Mouse (Mus musculus) lung, postnatal 0 days (tissue): ENCODE data around the gene Olfr92. TPM values are rescaled to one million over a fixed set of nuclear protein-coding genes. Genes with fewer than 3 reads are reported as not detected.

ENCODE experiments used
- ATAC-seq: fragments of 200-750 bp; cut with Nextera tagmentation; 2 replicates; pipeline ENCODE4 v1.8.0; 2017; ENCODE audit warnings: moderate library complexity
- DNase-seq: peaks from one replicate; pipeline ENCODE4 v3.0.0-alpha.2; 2016; ENCODE audit warnings: low spot score
- H3K27ac ChIP-seq: fragments of 300-500 bp; sonication (generic); 2 replicates; pipeline ENCODE4 v1.5.1; 2014; ENCODE audit warnings: antibody characterized with exemption, mild to moderate bottlenecking, low read length, mixed read lengths
- H3K27me3 ChIP-seq: fragments of 300-500 bp; sonication (generic); replicated peaks from 2 replicates; pipeline ENCODE4 v1.6.1; 2014; ENCODE audit warnings: low read length, mixed read lengths; ENCODE audit not compliant: insufficient read depth
- H3K36me3 ChIP-seq: fragments of 300-500 bp; sonication (generic); 2 replicates; pipeline ENCODE4 v1.6.1; 2014; ENCODE audit warnings: low read length, mixed read lengths; ENCODE audit not compliant: insufficient read depth
- H3K4me1 ChIP-seq: fragments of 300-500 bp; sonication (generic); 2 replicates; pipeline ENCODE4 v1.6.1; 2014; ENCODE audit warnings: antibody characterized with exemption, low read depth, low read length, mixed read lengths; ENCODE audit not compliant: insufficient read depth
- H3K4me2 ChIP-seq: fragments of 300-500 bp; sonication (generic); replicated peaks from 2 replicates; pipeline ENCODE4 v1.6.1; 2014; ENCODE audit warnings: low read depth, mild to moderate bottlenecking, low read length, moderate library complexity, mixed read lengths
- H3K4me3 ChIP-seq: fragments of 300-500 bp; sonication (generic); 2 replicates; pipeline ENCODE4 v1.5.1; 2014; ENCODE audit warnings: low read depth, low read length
- H3K9ac ChIP-seq: fragments of 300-500 bp; sonication (generic); replicated peaks from 2 replicates; pipeline ENCODE4 v1.6.1; 2014; ENCODE audit warnings: low read depth, mild to moderate bottlenecking
- H3K9me3 ChIP-seq: fragments of 300-500 bp; sonication (generic); 2 replicates; pipeline ENCODE4 v1.6.1; 2016; ENCODE audit warnings: low read length, mixed read lengths
- CTCF ChIP-seq: IDR thresholded peaks from 2 replicates; pipeline ENCODE4 v1.5.1; 2016; ENCODE audit warnings: antibody characterized with exemption, mild to moderate bottlenecking
- EP300 ChIP-seq: IDR thresholded peaks from 2 replicates; pipeline ENCODE4 v1.6.1; 2016; ENCODE audit warnings: antibody characterized with exemption, mild to moderate bottlenecking, control low read depth
- WGBS: fragments of 180-500 bp; shearing (Covaris S2); extraction: QIAGEN DNeasy Blood & Tissue Kit; methylation state at CpG from one replicate; pipeline ENCODE4 v1.1.7; 2014; 5-methylcytosine and 5-hydroxymethylcytosine counted together
- polyA plus RNA-seq: library from polyadenylated mRNA; unstranded; fragments of >200 nt; fragmentation: Nextera tagmentation; extraction: Ambion mirVana; gene quantifications from 2 replicates; pipeline ENCODE4 v1.2.1, GENCODE M21; 2015

Gene Olfr92
- polyA plus RNA-seq, 1 experiment from 2014 or later: not detected

GRCm38 (mm10) chr17:37075766-37076165, 44.1 kb downstream of the Olfr92 start:
- DNase-seq (no peak), ATAC-seq (no peak)
- Histone ChIP-seq H3K4me3 (no peak overlapping the region), H3K4me2 (no peak overlapping the region), H3K27ac (no peak overlapping the region), H3K36me3 (0 out of 2 replicates have a peak, but pooled peaks cover 13% of the 10 kb centered on the region), H3K9ac (no peak overlapping the region), H3K9me3 (no peaks in the 10 kb centered on the region), H3K27me3 (no peaks in the 10 kb centered on the region), H3K4me1 (no peaks in the 10 kb centered on the region; the same call in 1 of the 2 replicates)
- TF ChIP-seq EP300 (no peak), CTCF (no peak)
- WGBS: 84% methylated on average over 2 of the region's 2 CpGs

- DNase-seq (no peak), ATAC-seq (no peak)
- Histone ChIP-seq H3K4me2 (no peak overlapping the region), H3K36me3 (peaks cover 17% of the 10 kb centered on the region; the same call in 1 of the 2 replicates), H3K9ac (no peak overlapping the region), H3K4me1 (no peaks in the 10 kb centered on the region; the same call in 1 of the 2 replicates), H3K27ac (no peak overlapping the region), H3K27me3 (no peaks in the 10 kb centered on the region), H3K9me3 (no peaks in the 10 kb centered on the region), H3K4me3 (no peak overlapping the region)
- TF ChIP-seq CTCF: no peak
- no peak for TF ChIP-seq EP300
- WGBS: 90% methylated on average over 6 of the region's 6 CpGs
Observed at GRCm38 (mm10) chr17:37075181-37075580, 44.7 kb downstream of the Olfr92 start.

GRCm38 (mm10) chr17:37072730-37073276, 47.1 kb downstream of the Olfr92 start:
- no peak for TF ChIP-seq EP300
- no peak for TF ChIP-seq CTCF
- Histone ChIP-seq H3K9me3 (no peaks in the 10 kb centered on the region), H3K27me3 (no peaks in the 10 kb centered on the region), H3K4me3 (no peak overlapping the region), H3K9ac (no peak overlapping the region), H3K36me3 (peaks cover 33% of the 10 kb centered on the region; the same call in 1 of the 2 replicates), H3K4me1 (no peaks in the 10 kb centered on the region), H3K4me2 (no peak overlapping the region), H3K27ac (no peak overlapping the region)
- no peak for ATAC-seq
- WGBS: 75% methylated on average over 11 of the region's 11 CpGs
- DNase-seq: no peak

GRCm38 (mm10) chr17:37072080-37072729, 47.7 kb downstream of the Olfr92 start:
- H3K4me3 ChIP-seq: no peak overlapping the region
- WGBS: 85% methylated on average over 12 of the region's 12 CpGs
- H3K9me3 ChIP-seq: no peaks in the 10 kb centered on the region
- TF ChIP-seq CTCF: no peak
- no peak for TF ChIP-seq EP300
- DNase-seq (no peak), ATAC-seq (no peak)
- no peaks in the 10 kb centered on the region for H3K27me3 ChIP-seq
- peaks cover 33% of the 10 kb centered on the region; the same call in 1 of the 2 replicates for H3K36me3 ChIP-seq
- H3K4me1 ChIP-seq: no peaks in the 10 kb centered on the region
- H3K9ac ChIP-seq: no peak overlapping the region
- no peak overlapping the region for H3K27ac ChIP-seq
- no peak overlapping the region for H3K4me2 ChIP-seq

GRCm38 (mm10) chr17:37070121-37070520, 49.8 kb downstream of the Olfr92 start:
- Histone ChIP-seq H3K4me1 (no peaks in the 10 kb centered on the region), H3K4me3 (no peak overlapping the region), H3K27ac (no peak overlapping the region), H3K36me3 (peaks cover 40% of the 10 kb centered on the region; the same call in 1 of the 2 replicates), H3K9me3 (no peaks in the 10 kb centered on the region), H3K4me2 (no peak overlapping the region), H3K27me3 (no peaks in the 10 kb centered on the region), H3K9ac (no peak overlapping the region)
- no peak for DNase-seq
- 89% methylated on average over 8 of the region's 8 CpGs for WGBS
- no peak for ATAC-seq
- TF ChIP-seq EP300 (no peak), CTCF (no peak)

GRCm38 (mm10) chr17:37067861-37068260, 52.0 kb downstream of the Olfr92 start:
- H3K36me3 ChIP-seq: peaks cover 43% of the 10 kb centered on the region; the same call in 1 of the 2 replicates
- H3K27me3 ChIP-seq: no peaks in the 10 kb centered on the region
- no peaks in the 10 kb centered on the region for H3K9me3 ChIP-seq
- H3K4me3 ChIP-seq: no peak overlapping the region
- ATAC-seq (no peak), DNase-seq (no peak)
- H3K4me2 ChIP-seq: no peak overlapping the region
- no peak overlapping the region for H3K27ac ChIP-seq
- H3K9ac ChIP-seq: no peak overlapping the region
- no peak for TF ChIP-seq CTCF
- no peak for TF ChIP-seq EP300
- 91% methylated on average over 1 of the region's 1 CpGs for WGBS
- no peaks in the 10 kb centered on the region for H3K4me1 ChIP-seq
